Mouse (Mus musculus): Measurements from ENCODE around the gene Gtpbp3. TPM values are rescaled to one million over a fixed set of nuclear protein-coding genes. Genes with fewer than 3 reads are reported as not detected.

Gene Gtpbp3
- 56.8 and 58.7 TPM in 2 replicates for polyA plus RNA-seq (2012; rRNA removed)

GRCm38 (mm10) chr8:71487691-71488445, at the start of gene Gtpbp3:
Gene Gtpbp3 (plus strand): TSS chr8:71488103.
- WGBS = under 1% methylated on average over 33 of the region's 33 CpGs
- Histone ChIP-seq H3K27me3 (ENCODE audit: control insufficient read depth, insufficient read depth, low read length) (no peaks in the 10 kb centered on the region), H3K27ac (ENCODE audit: control insufficient read depth, insufficient read depth, low read length) (peak within 1 kb of the TSS; percentile 49), H3K4me1 (replicated peaks; ENCODE audit: control insufficient read depth, insufficient read depth, low read length) (peaks cover 33% of the 10 kb centered on the region), H3K36me3 (ENCODE audit: control insufficient read depth, insufficient read depth, low read length) (no peaks in the 10 kb centered on the region), H3K4me3 (ENCODE audit: control insufficient read depth, insufficient read depth, low read length) (peak within 1 kb of the TSS; percentile 87)
- peak; percentile 82 for DNase-seq
- TF ChIP-seq CTCF (IDR thresholded peaks at IDR 0.05; ENCODE audit: borderline replicate concordance, control insufficient read depth, extremely low read depth, insufficient read depth, low read length, poor library complexity) (no peak), POLR2A (IDR thresholded peaks at IDR 0.05; ENCODE audit: control insufficient read depth, extremely low read depth, insufficient read depth, low read length, poor library complexity) (0 out of 2 replicates have a peak, but pooled peaks have one; percentile 37)

GRCm38 (mm10) chr8:71441404-71441803, 46.5 kb upstream of the Gtpbp3 start:
- Histone ChIP-seq H3K36me3 (ENCODE audit: control insufficient read depth, insufficient read depth, low read length) (no peaks in the 10 kb centered on the region), H3K27ac (ENCODE audit: control insufficient read depth, insufficient read depth, low read length) (no peak overlapping the region), H3K4me1 (replicated peaks; ENCODE audit: control insufficient read depth, insufficient read depth, low read length) (0 out of 2 replicates have a peak, but pooled peaks cover 5% of the 10 kb centered on the region), H3K27me3 (ENCODE audit: control insufficient read depth, insufficient read depth, low read length) (no peaks in the 10 kb centered on the region), H3K4me3 (ENCODE audit: control insufficient read depth, insufficient read depth, low read length) (no peak overlapping the region)
- DNase-seq = peak; percentile 59
- WGBS = 1% methylated on average over 7 of the region's 7 CpGs
- TF ChIP-seq POLR2A (IDR thresholded peaks at IDR 0.05; ENCODE audit: control insufficient read depth, extremely low read depth, insufficient read depth, low read length, poor library complexity) = no peak

DNA sequence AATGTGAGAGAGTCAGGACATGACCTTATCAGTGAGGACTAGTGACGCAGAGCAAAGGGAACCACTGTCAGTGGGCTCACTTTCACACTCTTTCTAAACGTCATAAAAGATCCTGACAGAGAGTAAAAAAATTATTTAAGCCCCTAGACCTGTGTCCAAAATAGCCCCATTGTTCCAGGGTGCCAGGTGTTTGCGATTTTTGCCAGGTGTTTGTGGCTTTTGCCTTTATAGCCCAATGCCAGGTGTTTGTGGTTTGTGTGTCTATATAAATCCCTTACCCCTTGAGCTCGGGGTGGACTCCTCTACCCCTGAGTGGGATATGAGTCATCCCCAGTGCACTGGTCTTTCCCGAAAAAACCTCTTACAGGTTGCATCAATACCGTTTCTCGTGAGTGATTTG, 42.8 kb upstream of the Gtpbp3 start:
- no peak for TF ChIP-seq POLR2A (IDR thresholded peaks at IDR 0.05; ENCODE audit: control insufficient read depth, extremely low read depth, insufficient read depth, low read length, poor library complexity)
- no peak for TF ChIP-seq CTCF (IDR thresholded peaks at IDR 0.05; ENCODE audit: borderline replicate concordance, control insufficient read depth, extremely low read depth, insufficient read depth, low read length, poor library complexity)
- no peaks in the 10 kb centered on the region for H3K27me3 ChIP-seq (ENCODE audit: control insufficient read depth, insufficient read depth, low read length)
- no peak for DNase-seq
- no peak overlapping the region for H3K27ac ChIP-seq (ENCODE audit: control insufficient read depth, insufficient read depth, low read length)
- H3K4me1 ChIP-seq (replicated peaks; ENCODE audit: control insufficient read depth, insufficient read depth, low read length) = 0 out of 2 replicates have a peak, but pooled peaks cover 5% of the 10 kb centered on the region
- no peak overlapping the region for H3K4me3 ChIP-seq (ENCODE audit: control insufficient read depth, insufficient read depth, low read length)
- 35% methylated on average over 7 of the region's 7 CpGs for WGBS
- no peaks in the 10 kb centered on the region for H3K36me3 ChIP-seq (ENCODE audit: control insufficient read depth, insufficient read depth, low read length)

DNA sequence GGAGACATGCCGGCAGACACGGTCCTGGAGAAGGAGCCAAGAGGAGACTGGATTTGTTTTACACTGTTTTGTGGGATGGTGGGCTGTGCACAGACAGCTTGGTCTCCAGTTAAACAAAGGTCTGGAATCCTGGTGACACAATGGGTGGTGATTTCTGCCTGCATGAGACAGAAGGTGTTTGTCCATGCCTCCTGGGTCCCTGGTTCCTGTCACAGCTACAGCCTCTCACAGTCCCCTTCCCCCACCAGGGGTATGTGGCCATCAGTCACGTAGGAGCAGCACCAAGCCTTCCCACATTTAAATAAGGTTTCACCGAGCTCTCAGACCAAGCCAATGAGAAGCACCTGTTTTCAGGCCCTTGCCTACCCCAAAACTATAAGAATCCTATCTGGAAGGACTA, 36.6 kb upstream of the Gtpbp3 start:
- WGBS = 79% methylated on average over 4 of the region's 4 CpGs
- TF ChIP-seq POLR2A (IDR thresholded peaks at IDR 0.05; ENCODE audit: control insufficient read depth, extremely low read depth, insufficient read depth, low read length, poor library complexity) (no peak), CTCF (IDR thresholded peaks at IDR 0.05; ENCODE audit: borderline replicate concordance, control insufficient read depth, extremely low read depth, insufficient read depth, low read length, poor library complexity) (no peak)
- Histone ChIP-seq H3K27me3 (ENCODE audit: control insufficient read depth, insufficient read depth, low read length) (no peaks in the 10 kb centered on the region), H3K4me3 (ENCODE audit: control insufficient read depth, insufficient read depth, low read length) (no peak overlapping the region), H3K36me3 (ENCODE audit: control insufficient read depth, insufficient read depth, low read length) (no peaks in the 10 kb centered on the region; the same call in 1 of the 2 replicates), H3K4me1 (replicated peaks; ENCODE audit: control insufficient read depth, insufficient read depth, low read length) (0 out of 2 replicates have a peak, but pooled peaks cover 3% of the 10 kb centered on the region), H3K27ac (ENCODE audit: control insufficient read depth, insufficient read depth, low read length) (no peak overlapping the region)
- no peak for DNase-seq

- Histone ChIP-seq H3K4me3 (ENCODE audit: control insufficient read depth, insufficient read depth, low read length) (no peak overlapping the region), H3K27me3 (ENCODE audit: control insufficient read depth, insufficient read depth, low read length) (no peaks in the 10 kb centered on the region), H3K36me3 (ENCODE audit: control insufficient read depth, insufficient read depth, low read length) (peaks cover 2% of the 10 kb centered on the region; the same call in 1 of the 2 replicates), H3K27ac (ENCODE audit: control insufficient read depth, insufficient read depth, low read length) (no peak overlapping the region), H3K4me1 (replicated peaks; ENCODE audit: control insufficient read depth, insufficient read depth, low read length) (0 out of 2 replicates have a peak, but pooled peaks cover 3% of the 10 kb centered on the region)
- DNase-seq = no peak
- 81% methylated on average over 11 of the region's 11 CpGs for WGBS
- TF ChIP-seq POLR2A (IDR thresholded peaks at IDR 0.05; ENCODE audit: control insufficient read depth, extremely low read depth, insufficient read depth, low read length, poor library complexity) (no peak), CTCF (IDR thresholded peaks at IDR 0.05; ENCODE audit: borderline replicate concordance, control insufficient read depth, extremely low read depth, insufficient read depth, low read length, poor library complexity) (no peak)
Measured at GRCm38 (mm10) chr8:71451777-71452176, 36.1 kb upstream of the Gtpbp3 start.

- H3K36me3 ChIP-seq (ENCODE audit: control insufficient read depth, insufficient read depth, low read length) = peaks cover 11% of the 10 kb centered on the region
- DNase-seq = no peak
- 85% methylated on average over 2 of the region's 2 CpGs for WGBS
- TF ChIP-seq CTCF (IDR thresholded peaks at IDR 0.05; ENCODE audit: borderline replicate concordance, control insufficient read depth, extremely low read depth, insufficient read depth, low read length, poor library complexity) = no peak
- H3K4me1 ChIP-seq (replicated peaks; ENCODE audit: control insufficient read depth, insufficient read depth, low read length) = 0 out of 2 replicates have a peak, but pooled peaks cover 3% of the 10 kb centered on the region
- no peak overlapping the region for H3K27ac ChIP-seq (ENCODE audit: control insufficient read depth, insufficient read depth, low read length)
- H3K4me3 ChIP-seq (ENCODE audit: control insufficient read depth, insufficient read depth, low read length) = no peak overlapping the region
- no peaks in the 10 kb centered on the region for H3K27me3 ChIP-seq (ENCODE audit: control insufficient read depth, insufficient read depth, low read length)
Measured at GRCm38 (mm10) chr8:71452669-71453068, 35.2 kb upstream of the Gtpbp3 start.
